Comparison of ENCODE assay signal across 8 mouse cellular contexts in the genomic region with DNA sequence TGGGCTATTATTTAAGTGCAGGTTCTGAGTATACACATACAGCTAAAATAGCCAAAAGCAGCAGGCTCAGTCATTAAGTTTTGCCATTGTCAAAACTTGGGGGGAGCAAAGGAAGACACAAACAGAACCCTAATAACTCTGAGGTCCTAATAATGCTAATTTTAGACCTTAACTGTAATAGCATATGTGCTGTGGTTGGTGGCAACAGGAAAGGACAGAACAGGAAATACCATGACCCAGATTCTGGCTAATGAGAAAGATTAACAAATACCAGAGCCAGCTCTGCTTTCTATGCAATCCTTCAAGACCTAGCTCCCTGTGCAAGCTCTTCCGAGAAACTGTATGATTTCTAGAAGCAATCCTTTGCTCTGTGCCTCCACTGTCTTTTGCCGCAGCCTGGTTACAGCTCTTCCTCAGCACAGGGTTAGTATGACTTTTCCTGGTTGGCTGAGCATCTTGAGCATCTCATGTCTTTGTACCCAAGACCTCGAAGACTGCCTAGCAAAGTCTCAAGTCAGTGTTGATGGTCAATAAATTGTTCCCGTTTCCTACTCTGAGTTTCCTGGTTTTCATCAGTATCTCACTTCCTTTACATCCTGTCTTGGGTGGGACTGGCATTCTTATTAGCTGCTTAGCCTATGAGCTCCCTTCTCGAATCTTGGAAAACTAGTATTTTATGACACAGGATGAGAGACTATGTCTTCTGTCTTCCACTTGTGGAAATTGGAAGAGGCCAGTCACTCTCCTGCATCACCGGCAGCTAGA. TPM values are rescaled to one million over a fixed set of nuclear protein-coding genes. Genes with fewer than 3 reads are reported as not detected.
A peak's percentile ranks its signal among the peaks of the same experiment; 100 is the strongest.
DNase-seq lines count a peak whose midpoint lies in the region; ATAC-seq lines count a peak whose summit lies in the region.

No protein-coding gene starts in this region.

- H3K27ac ChIP-seq in hindbrain, embryonic 13.5 days, result peak overlapping the region; percentile 85; the same call in 1 of the 2 replicates

- H3K36me3 ChIP-seq in hindbrain, embryonic 13.5 days, result no peaks in the 10 kb centered on the region

- no peak overlapping the region for H3K4me2 ChIP-seq in hindbrain, embryonic 13.5 days

- no peaks in the 10 kb centered on the region for H3K27me3 ChIP-seq in hindbrain, embryonic 13.5 days

- peaks cover 21% of the 10 kb centered on the region for H3K4me1 ChIP-seq in hindbrain, embryonic 13.5 days (replicated peaks)

- no peak for ATAC-seq in hindbrain, embryonic 13.5 days (ENCODE audit: low FRiP score)

- H3K9ac ChIP-seq in hindbrain, embryonic 13.5 days, result no peak overlapping the region

- WGBS in hindbrain, embryonic 13.5 days, result 88% methylated on average over 6 of the region's 6 CpGs

- H3K4me3 ChIP-seq in hindbrain, embryonic 13.5 days, result no peak overlapping the region

- no peaks in the 10 kb centered on the region for H3K9me3 ChIP-seq in hindbrain, embryonic 13.5 days

- peak; percentile 68 for DNase-seq in heart, adult 8-10 months (ENCODE audit: low spot score)
- no peak for DNase-seq in heart, postnatal 4 days
- peak; percentile 74 for DNase-seq in brain, adult 2 months (ENCODE audit: low read depth, low spot score)
- DNase-seq in lung, postnatal 36 days, result peak; percentile 47
- no peak for DNase-seq in embryo, embryonic 10 days (ENCODE audit: low spot score)
- no peak for DNase-seq in left cerebral cortex, adult 8-10 months (ENCODE audit: low spot score in 2 of 2)
- DNase-seq in adipocyte (ENCODE audit: low spot score), result no peak

RNA-seq across cellular contexts. Expression of a gene that starts 49.9 kb away (rescaled TPM):
- total RNA-seq in heart, adult 8-10 months (2022), result 10 to 100 TPM; 20.6 to 29.7 (median 25.5) TPM
- total RNA-seq in heart, postnatal 4 days (2021), result 10 to 100 TPM; 34.7 to 37.8 TPM
- 34.6 and 35.5 TPM in 2 replicates for polyA plus RNA-seq in hindbrain, embryonic 13.5 days (2015; fragmentation: Nextera tagmentation; extraction: Ambion mirVana)
- 10 to 100 TPM; 22.0 to 28.6 (median 25.5) TPM for total RNA-seq in left cerebral cortex, adult 8-10 months (2022)

Comparison
In these comparisons a context has a peak if more than half of its experiments do, and no peak if none do; other contexts are left out.
1. DNase-seq: peak in heart, adult 8-10 months (single experiment), brain, adult 2 months (single experiment) and lung, postnatal 36 days (single experiment); none in heart, postnatal 4 days (single experiment), embryo, embryonic 10 days (single experiment), left cerebral cortex, adult 8-10 months (0 of 2) and adipocyte (single experiment).